Mouse (Mus musculus): ENCODE data around the gene Uchl1. TPM values are rescaled to one million over a fixed set of nuclear protein-coding genes. Genes with fewer than 3 reads are reported as not detected.

Uchl1 gene
- polyA plus RNA-seq, 1 experiment from 2014 or later, result 2.1 TPM

DNA sequence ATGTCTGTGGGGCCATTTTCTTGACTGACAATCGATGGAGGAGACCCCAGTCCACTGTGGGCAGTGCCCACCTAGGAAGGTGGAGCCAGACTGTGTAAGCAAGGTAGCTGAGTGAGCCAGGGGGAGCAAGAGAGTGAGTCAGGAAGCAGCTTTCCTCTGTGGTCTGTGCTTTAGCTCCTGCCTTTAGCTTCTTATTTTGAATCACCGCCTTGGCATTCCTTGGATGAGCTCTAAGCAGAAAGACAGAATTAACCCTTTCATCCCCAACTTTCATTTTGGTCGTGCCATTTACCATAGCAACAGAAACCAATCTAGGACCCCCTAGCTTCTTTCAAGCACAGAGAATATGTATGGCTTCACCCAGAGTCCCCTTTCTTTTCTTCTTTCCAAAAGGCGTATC, 42.0 kb downstream of the Uchl1 start:
- Histone ChIP-seq H3K27me3 (ENCODE audit: insufficient read depth, low read length) (peaks cover 23% of the 10 kb centered on the region; the same call in 1 of the 2 replicates), H3K9ac (replicated peaks) (no peak overlapping the region), H3K9me3 (ENCODE audit: low read length) (no peaks in the 10 kb centered on the region), H3K4me1 (ENCODE audit: insufficient read depth) (no peaks in the 10 kb centered on the region), H3K4me3 (ENCODE audit: low read depth, low read length) (no peak overlapping the region), H3K36me3 (replicated peaks; ENCODE audit: insufficient read depth, low read length) (no peaks in the 10 kb centered on the region), H3K27ac (ENCODE audit: low read depth) (no peak overlapping the region), H3K4me2 (ENCODE audit: low read depth, low read length) (no peak overlapping the region)
- TF ChIP-seq CTCF (IDR thresholded peaks at IDR 0.05; ENCODE audit: low read depth) (no peak), EP300 (IDR thresholded peaks at IDR 0.05; ENCODE audit: low read depth) (no peak)
- WGBS (ENCODE audit: insufficient replicate concordance), result 59% methylated on average over 4 of the region's 4 CpGs
- ATAC-seq (no peak), DNase-seq (no peak)

DNA sequence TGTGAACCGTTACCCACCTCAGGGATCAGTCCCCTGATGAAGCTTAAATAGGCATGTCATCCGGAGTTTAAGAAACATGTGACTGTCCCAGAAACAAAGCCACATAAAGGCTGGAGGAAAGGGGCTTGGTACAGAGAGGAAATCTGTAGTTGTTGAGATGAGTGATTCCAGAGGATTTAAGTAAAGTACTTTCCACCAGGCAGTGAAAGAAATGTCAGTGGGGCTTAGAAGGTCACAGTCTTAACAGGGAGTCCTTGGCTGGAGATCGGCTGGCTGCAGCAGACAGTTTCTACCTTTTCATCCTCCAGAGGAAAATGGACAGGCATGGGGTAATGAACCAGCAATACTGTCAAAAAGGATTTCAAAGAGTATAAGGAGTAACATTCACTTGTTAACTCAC, 42.5 kb downstream of the Uchl1 start:
- no peak overlapping the region for H3K27ac ChIP-seq (ENCODE audit: low read depth)
- H3K4me2 ChIP-seq (ENCODE audit: low read depth, low read length), result no peak overlapping the region
- no peak for DNase-seq
- no peaks in the 10 kb centered on the region for H3K4me1 ChIP-seq (ENCODE audit: insufficient read depth)
- no peak overlapping the region for H3K4me3 ChIP-seq (ENCODE audit: low read depth, low read length)
- ATAC-seq, result no peak
- H3K9ac ChIP-seq (replicated peaks), result no peak overlapping the region
- WGBS (ENCODE audit: insufficient replicate concordance), result 55% methylated on average over 3 of the region's 3 CpGs
- peaks cover 23% of the 10 kb centered on the region; the same call in 1 of the 2 replicates for H3K27me3 ChIP-seq (ENCODE audit: insufficient read depth, low read length)
- TF ChIP-seq CTCF (IDR thresholded peaks at IDR 0.05; ENCODE audit: low read depth), result no peak
- no peaks in the 10 kb centered on the region for H3K36me3 ChIP-seq (replicated peaks; ENCODE audit: insufficient read depth, low read length)
- H3K9me3 ChIP-seq (ENCODE audit: low read length), result no peaks in the 10 kb centered on the region

DNA sequence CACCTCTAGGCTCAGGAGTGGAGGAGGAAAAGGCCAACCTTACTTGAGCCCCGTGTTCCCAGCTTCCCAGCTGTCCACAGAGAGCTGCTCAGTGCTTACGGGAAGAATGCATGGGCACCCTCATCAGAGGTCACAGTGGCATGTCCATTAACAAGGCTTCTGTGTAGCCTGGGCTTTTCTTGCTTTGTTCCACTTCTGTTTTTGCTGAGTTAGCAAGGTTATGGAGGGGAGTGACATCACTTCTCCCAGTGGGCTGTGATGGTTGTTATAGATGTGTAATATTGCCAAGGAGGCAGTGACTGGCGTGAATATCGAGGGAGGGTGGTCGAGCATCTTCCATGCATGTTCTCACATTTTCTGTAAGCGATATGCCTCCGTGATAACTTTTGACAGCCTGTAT, 43.0 kb downstream of the Uchl1 start:
- H3K27me3 ChIP-seq (ENCODE audit: insufficient read depth, low read length), result peaks cover 23% of the 10 kb centered on the region; the same call in 1 of the 2 replicates
- ATAC-seq, result no peak
- DNase-seq, result no peak
- no peaks in the 10 kb centered on the region for H3K36me3 ChIP-seq (replicated peaks; ENCODE audit: insufficient read depth, low read length)
- TF ChIP-seq CTCF (IDR thresholded peaks at IDR 0.05; ENCODE audit: low read depth) (no peak), EP300 (IDR thresholded peaks at IDR 0.05; ENCODE audit: low read depth) (no peak)
- no peak overlapping the region for H3K4me3 ChIP-seq (ENCODE audit: low read depth, low read length)
- WGBS (ENCODE audit: insufficient replicate concordance), result 70% methylated on average over 7 of the region's 7 CpGs
- no peak overlapping the region for H3K9ac ChIP-seq (replicated peaks)
- no peak overlapping the region for H3K27ac ChIP-seq (ENCODE audit: low read depth)
- H3K9me3 ChIP-seq (ENCODE audit: low read length), result no peaks in the 10 kb centered on the region
- H3K4me1 ChIP-seq (ENCODE audit: insufficient read depth), result no peaks in the 10 kb centered on the region
- H3K4me2 ChIP-seq (ENCODE audit: low read depth, low read length), result no peak overlapping the region

DNA sequence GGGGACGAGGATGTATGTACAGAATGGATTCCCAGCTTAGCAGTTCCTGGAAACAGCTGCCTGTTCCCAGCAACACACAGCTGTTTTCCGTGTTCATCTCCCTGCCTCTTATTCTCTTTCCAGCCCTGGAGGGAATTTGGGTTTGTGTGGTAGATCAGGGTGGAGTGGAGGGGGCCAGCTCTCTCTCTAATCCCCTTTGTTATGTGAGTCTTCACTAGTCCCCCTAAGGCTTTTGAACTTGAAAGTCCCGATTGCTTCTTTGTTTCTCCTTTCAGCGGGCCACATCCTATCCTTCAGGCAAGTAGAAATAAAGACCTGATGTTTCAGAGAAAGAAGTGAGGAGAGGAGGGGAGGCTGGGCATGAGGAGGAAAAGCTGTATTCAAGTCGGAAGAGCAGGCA, 45.0 kb downstream of the Uchl1 start:
- DNase-seq (no peak), ATAC-seq (no peak)
- Histone ChIP-seq H3K27me3 (ENCODE audit: insufficient read depth, low read length) (peaks cover 26% of the 10 kb centered on the region; the same call in 1 of the 2 replicates), H3K36me3 (replicated peaks; ENCODE audit: insufficient read depth, low read length) (no peaks in the 10 kb centered on the region), H3K9ac (replicated peaks) (no peak overlapping the region), H3K9me3 (ENCODE audit: low read length) (no peaks in the 10 kb centered on the region), H3K27ac (ENCODE audit: low read depth) (no peak overlapping the region), H3K4me1 (ENCODE audit: insufficient read depth) (no peaks in the 10 kb centered on the region), H3K4me2 (ENCODE audit: low read depth, low read length) (no peak overlapping the region), H3K4me3 (ENCODE audit: low read depth, low read length) (no peak overlapping the region)
- WGBS (ENCODE audit: insufficient replicate concordance), result 46% methylated on average over 5 of the region's 5 CpGs
- TF ChIP-seq EP300 (IDR thresholded peaks at IDR 0.05; ENCODE audit: low read depth) (no peak), CTCF (IDR thresholded peaks at IDR 0.05; ENCODE audit: low read depth) (no peak)

DNA sequence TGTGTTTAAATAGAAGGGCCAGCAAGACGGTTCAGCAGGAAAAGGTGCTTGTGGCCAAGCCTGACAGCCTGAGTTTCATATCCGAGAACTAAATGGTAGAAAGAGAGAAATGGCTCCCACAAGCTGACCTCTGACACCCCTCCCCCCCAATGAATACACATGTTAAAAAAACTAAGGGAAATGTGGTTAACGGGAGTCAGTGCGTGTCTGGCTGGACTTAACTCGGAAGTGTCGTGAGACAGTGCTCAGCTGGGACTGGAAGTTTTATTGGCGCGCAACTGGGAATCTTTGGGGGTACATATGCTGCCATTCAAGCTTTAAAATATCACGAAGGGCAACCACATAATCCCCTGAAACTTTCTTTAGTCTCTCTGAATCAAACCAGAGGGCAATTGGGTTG, 46.7 kb downstream of the Uchl1 start:
- Histone ChIP-seq H3K27ac (ENCODE audit: low read depth) (0 out of 2 replicates have a peak overlapping the region, but pooled peaks have one; percentile 3), H3K36me3 (replicated peaks; ENCODE audit: insufficient read depth, low read length) (no peaks in the 10 kb centered on the region), H3K9me3 (ENCODE audit: low read length) (no peaks in the 10 kb centered on the region), H3K9ac (replicated peaks) (no peak overlapping the region), H3K4me1 (ENCODE audit: insufficient read depth) (no peaks in the 10 kb centered on the region), H3K4me2 (ENCODE audit: low read depth, low read length) (no peak overlapping the region), H3K4me3 (ENCODE audit: low read depth, low read length) (no peak overlapping the region), H3K27me3 (ENCODE audit: insufficient read depth, low read length) (peaks cover 19% of the 10 kb centered on the region; the same call in 1 of the 2 replicates)
- ATAC-seq (no peak), DNase-seq (no peak)
- TF ChIP-seq EP300 (IDR thresholded peaks at IDR 0.05; ENCODE audit: low read depth) (no peak), CTCF (IDR thresholded peaks at IDR 0.05; ENCODE audit: low read depth) (no peak)
- WGBS (ENCODE audit: insufficient replicate concordance), result 40% methylated on average over 9 of the region's 9 CpGs

DNA sequence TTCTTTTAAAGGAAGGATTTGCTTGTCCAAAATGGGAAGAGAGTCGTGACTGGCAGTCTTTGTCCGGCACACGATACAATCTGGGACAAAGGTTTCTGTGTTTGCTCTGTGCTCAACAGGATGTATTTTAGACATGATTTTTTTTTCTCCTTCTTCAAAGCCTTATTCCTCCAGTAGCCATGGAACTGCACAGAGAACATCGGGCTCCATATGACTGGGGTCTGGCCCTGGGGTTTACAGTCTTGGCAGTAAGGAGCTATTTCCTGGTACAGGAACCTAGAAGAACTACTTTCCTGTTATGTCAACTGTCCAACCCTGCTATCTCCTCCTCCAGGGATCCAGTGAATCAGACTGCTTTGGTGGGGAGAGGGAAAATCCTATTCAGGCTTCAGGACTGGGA, 47.1 kb downstream of the Uchl1 start:
- Histone ChIP-seq H3K4me2 (ENCODE audit: low read depth, low read length) (no peak overlapping the region), H3K9ac (replicated peaks) (no peak overlapping the region), H3K27ac (ENCODE audit: low read depth) (0 out of 2 replicates have a peak overlapping the region, but pooled peaks have one; percentile 3), H3K4me1 (ENCODE audit: insufficient read depth) (no peaks in the 10 kb centered on the region), H3K9me3 (ENCODE audit: low read length) (no peaks in the 10 kb centered on the region), H3K4me3 (ENCODE audit: low read depth, low read length) (no peak overlapping the region), H3K36me3 (replicated peaks; ENCODE audit: insufficient read depth, low read length) (no peaks in the 10 kb centered on the region), H3K27me3 (ENCODE audit: insufficient read depth, low read length) (peaks cover 17% of the 10 kb centered on the region; the same call in 1 of the 2 replicates)
- 27% methylated on average over 4 of the region's 4 CpGs for WGBS (ENCODE audit: insufficient replicate concordance)
- ATAC-seq (no peak), DNase-seq (no peak)
- TF ChIP-seq CTCF (IDR thresholded peaks at IDR 0.05; ENCODE audit: low read depth) (no peak), EP300 (IDR thresholded peaks at IDR 0.05; ENCODE audit: low read depth) (no peak)

DNA sequence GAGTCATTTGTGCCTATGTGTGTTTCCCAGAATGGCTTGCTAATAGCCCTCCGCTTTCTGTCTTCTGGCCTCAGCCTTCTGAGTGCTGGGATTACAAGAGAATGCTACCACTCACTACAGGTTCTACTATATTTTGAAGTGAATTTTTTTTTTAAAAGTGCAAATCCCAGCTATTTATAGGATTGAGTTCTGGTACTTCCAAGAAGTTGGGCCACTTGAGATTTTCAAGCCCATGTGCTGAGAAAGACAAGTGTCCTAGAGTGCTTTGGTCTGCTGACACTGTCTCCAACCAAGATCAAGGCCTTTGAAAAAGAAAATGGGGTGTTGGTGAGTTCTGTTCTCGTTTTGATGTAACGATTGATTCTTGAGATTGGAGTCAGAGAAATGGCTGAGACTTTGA, 47.7 kb downstream of the Uchl1 start:
- no peaks in the 10 kb centered on the region for H3K36me3 ChIP-seq (replicated peaks; ENCODE audit: insufficient read depth, low read length)
- no peak overlapping the region for H3K4me3 ChIP-seq (ENCODE audit: low read depth, low read length)
- ATAC-seq (no peak), DNase-seq (no peak)
- H3K4me1 ChIP-seq (ENCODE audit: insufficient read depth), result no peaks in the 10 kb centered on the region
- H3K27ac ChIP-seq (ENCODE audit: low read depth), result no peak overlapping the region
- TF ChIP-seq EP300 (IDR thresholded peaks at IDR 0.05; ENCODE audit: low read depth), result no peak
- TF ChIP-seq CTCF (IDR thresholded peaks at IDR 0.05; ENCODE audit: low read depth), result no peak
- H3K9me3 ChIP-seq (ENCODE audit: low read length), result no peaks in the 10 kb centered on the region
- H3K9ac ChIP-seq (replicated peaks), result no peak overlapping the region
- peaks cover 17% of the 10 kb centered on the region; the same call in 1 of the 2 replicates for H3K27me3 ChIP-seq (ENCODE audit: insufficient read depth, low read length)
- no peak overlapping the region for H3K4me2 ChIP-seq (ENCODE audit: low read depth, low read length)
- WGBS (ENCODE audit: insufficient replicate concordance), result 65% methylated on average over 3 of the region's 3 CpGs
